Mouse (Mus musculus) heart, adult 2 months (tissue): ENCODE data around the gene Rab3gap2.

Source experiments
- CTCF ChIP-seq: fragments of 200-600 bp; IDR thresholded peaks from 2 replicates; pipeline ENCODE4 v1.8.1; 2022; ENCODE audit warnings: antibody characterized with exemption, mild to moderate bottlenecking, moderate library complexity
- POLR2A ChIP-seq: fragments of 200-500 bp; IDR thresholded peaks from 2 replicates; pipeline ENCODE4 v1.6.1; 2011; ENCODE audit warnings: mild to moderate bottlenecking, low read depth, low read length, control low read depth; ENCODE audit not compliant: insufficient read depth

DNA sequence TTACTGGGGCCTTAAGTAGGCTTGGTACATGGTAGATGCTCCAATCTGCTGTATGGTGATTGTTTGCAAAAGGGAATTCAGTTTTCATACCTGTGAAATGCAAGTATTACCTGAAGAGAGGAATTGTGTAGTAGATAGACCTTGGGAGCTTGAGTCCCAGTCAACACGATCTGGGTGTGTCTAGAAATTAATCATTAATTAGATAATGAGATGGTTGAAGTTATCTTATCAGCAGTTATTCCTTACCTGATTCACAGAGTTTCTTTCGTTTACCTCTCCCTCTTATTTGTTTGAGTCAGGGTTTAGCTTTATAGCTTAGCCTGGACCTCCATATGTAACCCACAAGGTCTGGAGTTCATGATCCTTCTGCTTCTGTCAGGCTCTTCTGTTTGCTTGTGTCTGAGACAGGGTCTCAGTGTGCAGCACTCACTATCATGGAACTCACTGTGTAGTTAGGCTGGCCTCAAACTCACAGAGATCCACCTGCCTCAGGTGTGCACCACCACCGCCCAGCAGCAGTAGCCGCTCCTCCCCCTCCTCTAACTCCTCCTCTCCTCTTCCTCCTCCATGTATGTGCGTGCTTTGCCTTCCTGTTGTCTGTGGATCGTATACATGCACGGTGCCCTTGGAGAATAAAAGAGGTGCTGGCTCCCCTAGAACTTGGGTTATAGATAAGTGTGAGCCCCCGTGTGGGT is 66.6 kb downstream of the Rab3gap2 start:
- no peak for TF ChIP-seq POLR2A
- TF ChIP-seq CTCF, result no peak
